Mouse (Mus musculus) thymus, postnatal 10 days (tissue): Measurements from ENCODE around the gene Cfap54.

ENCODE experiments used
- DNase-seq, 2 experiments: peaks; one replicate each; pipeline ENCODE4 v3.0.0; 2021; ENCODE audit warnings: low spot score in 2 of 2

Gene Cfap54

DNA sequence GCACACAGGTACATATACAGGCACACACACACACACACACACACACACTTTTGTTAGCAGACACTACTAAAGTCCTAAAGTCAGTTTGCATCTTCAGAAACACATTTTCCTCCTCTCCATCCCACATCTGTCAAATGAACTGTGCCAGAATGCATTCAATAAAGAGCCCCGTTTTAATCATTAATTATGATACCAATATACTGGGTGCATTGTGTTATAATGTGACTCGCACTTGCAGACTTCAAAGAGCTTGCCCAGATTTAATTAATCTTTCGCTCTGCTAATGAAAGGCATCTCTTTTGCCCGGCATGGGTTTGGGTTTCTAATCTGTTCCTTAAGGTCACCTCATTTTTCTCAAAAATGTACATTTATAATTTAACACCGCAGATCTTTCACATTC, 327.1 kb downstream of the Cfap54 start:
- DNase-seq: no peak

DNA sequence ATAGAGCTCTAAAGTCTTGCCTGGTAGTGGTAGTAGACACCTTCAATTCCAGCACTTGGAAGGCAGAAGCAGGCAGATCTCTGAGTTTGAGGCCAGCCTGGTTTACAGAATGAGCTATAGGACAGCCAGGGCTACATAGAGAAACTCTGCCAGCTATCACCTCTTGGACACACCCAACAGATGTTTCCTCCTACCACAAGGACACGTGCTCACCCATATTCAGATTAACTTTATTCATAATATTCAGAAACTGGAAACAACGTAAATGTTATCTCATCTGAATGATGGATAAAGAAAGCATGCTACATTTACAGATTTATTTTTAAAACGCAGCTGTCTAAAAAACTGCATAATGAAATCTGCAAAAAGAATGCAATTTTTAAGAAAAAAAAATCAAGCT, 351.1 kb downstream of the Cfap54 start:
- DNase-seq: no peak

DNA sequence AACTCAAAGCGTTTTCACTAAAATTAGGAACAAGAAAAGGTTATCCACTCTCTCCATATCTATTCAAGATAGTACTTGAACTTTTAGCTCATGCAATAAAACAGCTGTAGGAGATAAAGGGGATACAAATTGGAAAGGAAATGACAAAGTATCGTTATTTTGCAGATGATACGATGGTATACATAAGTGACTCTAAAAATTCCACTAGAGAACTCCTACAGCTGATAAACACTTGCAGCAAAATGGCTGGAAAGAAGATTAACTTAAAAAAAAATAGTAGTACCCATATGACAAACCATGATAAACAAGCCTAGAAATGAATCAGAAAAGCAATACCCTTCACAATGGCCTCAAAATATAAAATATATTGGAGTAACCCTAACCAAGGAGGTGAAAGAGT, 352.7 kb downstream of the Cfap54 start:
- no peak for DNase-seq
